9 mouse cellular contexts compared by ENCODE assay signal in the genomic region with DNA sequence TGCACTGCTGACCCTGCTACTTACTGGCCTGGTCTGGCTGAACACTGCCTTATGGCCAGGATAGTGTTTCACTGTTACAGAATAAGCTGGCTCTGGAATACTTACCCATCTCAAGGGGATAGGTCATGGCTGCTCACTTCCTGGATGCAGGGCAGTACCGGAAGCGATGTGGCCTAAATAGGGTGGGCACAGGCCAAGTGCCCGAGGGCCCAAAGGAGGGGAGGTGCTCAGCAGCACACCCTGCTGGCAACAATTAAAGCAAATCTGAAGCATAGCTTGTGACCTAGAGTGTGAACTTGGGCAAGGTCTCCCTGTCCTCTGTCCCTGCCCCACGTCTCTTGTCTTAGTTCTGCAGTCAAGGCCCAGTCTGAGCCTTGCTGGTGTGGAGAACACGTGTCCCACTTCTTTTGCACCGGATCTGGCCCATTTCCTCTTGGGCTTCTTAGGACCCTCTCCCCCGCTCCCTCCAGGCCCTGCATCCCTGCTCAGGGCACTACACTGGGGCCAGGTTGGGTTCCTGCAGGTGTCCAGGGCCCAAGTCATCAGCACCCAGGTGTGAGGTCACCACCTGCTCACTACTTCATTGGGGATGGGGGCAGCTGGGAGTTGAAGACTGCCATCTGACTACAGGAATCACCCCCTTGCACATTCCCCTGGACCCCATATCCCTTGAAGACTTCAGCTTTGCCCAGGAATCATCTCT. TPM values are rescaled to one million over a fixed set of nuclear protein-coding genes. Genes with fewer than 3 reads are reported as not detected.
DNase-seq lines count a peak whose midpoint lies in the region; ATAC-seq lines count a peak whose summit lies in the region.
"Had no signal": no experiment of that assay in that cellular context is flagged by ENCODE, and none has a peak within 500 bp of the region (broad histone marks: within the 10 kb centered on the region; RNA-seq: fewer than 3 reads in every experiment).

No protein-coding gene starts in this region.

- H3K27ac ChIP-seq in neural tube, embryonic 11.5 days (ENCODE audit: low read depth, low read length): no peak overlapping the region
- H3K27ac ChIP-seq in neural tube, embryonic 15.5 days (replicated peaks): no peak overlapping the region
- H3K27ac ChIP-seq: limb, embryonic 13.5 days had no signal

- intact Hi-C loops in heart, postnatal 25 days (cut with DNase I): loop anchor here (2.0 kb wide), 1 partner anchor 137 kb away; no protein-coding TSS in a partner anchor

- no peak overlapping the region for H3K4me2 ChIP-seq in neural tube, embryonic 11.5 days (ENCODE audit: low read depth)
- H3K4me2 ChIP-seq in neural tube, embryonic 15.5 days: no peak overlapping the region
- H3K4me2 ChIP-seq: limb, embryonic 13.5 days had no signal

- no peak for ATAC-seq in neural tube, embryonic 11.5 days (ENCODE audit: insufficient read depth, low FRiP score, low TSS enrichment)
- ATAC-seq in neural tube, embryonic 15.5 days (ENCODE audit: low FRiP score): no peak

- no peaks in the 10 kb centered on the region for H3K27me3 ChIP-seq in neural tube, embryonic 11.5 days (ENCODE audit: control insufficient read depth, insufficient read depth, low read length)
- no peaks in the 10 kb centered on the region for H3K27me3 ChIP-seq in neural tube, embryonic 15.5 days (replicated peaks)
- H3K27me3 ChIP-seq: limb, embryonic 13.5 days had no signal

- DNase-seq in heart, adult 18-20 months: peak; percentile 27 to 55
- DNase-seq in heart, postnatal 25 days (ENCODE audit: low spot score): no peak
- DNase-seq in neural tube, embryonic 11.5 days (ENCODE audit: low spot score): peak; percentile 57
- peak; percentile 68 for DNase-seq in embryo, embryonic 11 days
- peak; percentile 79 for DNase-seq in retina, postnatal 1 day
- no peak for DNase-seq in layer of hippocampus, postnatal 10 days (ENCODE audit: low spot score in 2 of 2)
- DNase-seq in urinary bladder, postnatal 25 days (ENCODE audit: low spot score): no peak

- H3K9me3 ChIP-seq in neural tube, embryonic 11.5 days (ENCODE audit: control insufficient read depth, low read length): no peaks in the 10 kb centered on the region
- H3K9me3 ChIP-seq in neural tube, embryonic 15.5 days (replicated peaks): no peaks in the 10 kb centered on the region
- H3K9me3 ChIP-seq: limb, embryonic 13.5 days had no signal

- H3K36me3 ChIP-seq in neural tube, embryonic 11.5 days (ENCODE audit: control insufficient read depth, insufficient read depth, low read length): peaks cover 6% of the 10 kb centered on the region; the same call in 1 of the 2 replicates
- peaks cover 22% of the 10 kb centered on the region for H3K36me3 ChIP-seq in neural tube, embryonic 15.5 days

- no peak overlapping the region for H3K4me3 ChIP-seq in neural tube, embryonic 11.5 days (ENCODE audit: low read depth, low read length)
- no peak overlapping the region for H3K4me3 ChIP-seq in neural tube, embryonic 15.5 days (replicated peaks)
- H3K4me3 ChIP-seq: limb, embryonic 13.5 days had no signal

- peaks cover 6% of the 10 kb centered on the region for H3K4me1 ChIP-seq in neural tube, embryonic 11.5 days (ENCODE audit: control insufficient read depth, insufficient read depth, low read length)
- H3K4me1 ChIP-seq in neural tube, embryonic 15.5 days: peaks cover 17% of the 10 kb centered on the region

- WGBS in neural tube, embryonic 11.5 days: 46% methylated on average over 7 of the region's 7 CpGs
- 47% methylated on average over 7 of the region's 7 CpGs for WGBS in neural tube, embryonic 15.5 days

- no peak overlapping the region for H3K9ac ChIP-seq in neural tube, embryonic 11.5 days (ENCODE audit: low read length)
- no peak overlapping the region for H3K9ac ChIP-seq in neural tube, embryonic 15.5 days (replicated peaks)

RNA-seq across cellular contexts. Expression of a gene that starts 4.3 kb away (rescaled TPM):
- 10 to 100 TPM; 20.0 to 21.3 TPM for total RNA-seq in heart, adult 18-20 months (2021)
- total RNA-seq in heart, postnatal 25 days (2021): 10 to 100 TPM; 18.2 to 19.4 TPM
- polyA plus RNA-seq in neural tube, embryonic 11.5 days (2014; fragmentation: Nextera tagmentation; extraction: Ambion mirVana): 82.3 and 88.8 TPM in 2 replicates
- polyA plus RNA-seq in neural tube, embryonic 15.5 days (2015; fragmentation: Nextera tagmentation; extraction: Ambion mirVana): 63.2 and 68.9 TPM in 2 replicates
- 10 to 100 TPM; 40.4 to 40.5 TPM for total RNA-seq in layer of hippocampus, postnatal 10 days (2021)

RNA-seq across cellular contexts. Expression of a gene that starts 4.6 kb away (rescaled TPM):
- total RNA-seq in heart, adult 18-20 months (2021): 10 to 100 TPM; 28.1 to 34.0 TPM
- 10 to 100 TPM; 33.4 to 36.3 TPM for total RNA-seq in heart, postnatal 25 days (2021)
- polyA plus RNA-seq in neural tube, embryonic 11.5 days (2014; fragmentation: Nextera tagmentation; extraction: Ambion mirVana): 45.2 and 49.6 TPM in 2 replicates
- 77.6 and 84.2 TPM in 2 replicates for polyA plus RNA-seq in neural tube, embryonic 15.5 days (2015; fragmentation: Nextera tagmentation; extraction: Ambion mirVana)
- total RNA-seq in layer of hippocampus, postnatal 10 days (2021): 10 to 100 TPM; 36.4 to 36.9 TPM

RNA-seq across cellular contexts. Expression of a gene that starts 13.0 kb away (rescaled TPM):
- 10 to 100 TPM; 18.4 to 22.3 TPM for total RNA-seq in heart, adult 18-20 months (2021)
- 10 to 100 TPM; 17.8 to 19.9 TPM for total RNA-seq in heart, postnatal 25 days (2021)
- polyA plus RNA-seq in neural tube, embryonic 11.5 days (2014; fragmentation: Nextera tagmentation; extraction: Ambion mirVana): 28.9 and 29.7 TPM in 2 replicates
- polyA plus RNA-seq in neural tube, embryonic 15.5 days (2015; fragmentation: Nextera tagmentation; extraction: Ambion mirVana): 27.9 and 31.3 TPM in 2 replicates
- 10 to 100 TPM; 61.6 to 62.1 TPM for total RNA-seq in layer of hippocampus, postnatal 10 days (2021)

RNA-seq across cellular contexts. Expression of a gene that starts 13.0 kb away (rescaled TPM):
- total RNA-seq in heart, adult 18-20 months (2021): 100 to 1,000 TPM in 1 of 2 experiments, 10 to 100 TPM in 1; 99.9 to 125 TPM
- 100 to 1,000 TPM; 110 to 111 TPM for total RNA-seq in heart, postnatal 25 days (2021)
- 75.3 and 81.6 TPM in 2 replicates for polyA plus RNA-seq in neural tube, embryonic 11.5 days (2014; fragmentation: Nextera tagmentation; extraction: Ambion mirVana)
- 89.0 and 89.5 TPM in 2 replicates for polyA plus RNA-seq in neural tube, embryonic 15.5 days (2015; fragmentation: Nextera tagmentation; extraction: Ambion mirVana)
- total RNA-seq in layer of hippocampus, postnatal 10 days (2021): 10 to 100 TPM; 74.1 to 77.8 TPM

RNA-seq across cellular contexts. Expression of a gene that starts 14.4 kb away (rescaled TPM):
- 10 to 100 TPM; 33.8 to 36.0 TPM for total RNA-seq in heart, adult 18-20 months (2021)
- 10 to 100 TPM; 33.9 to 35.6 TPM for total RNA-seq in heart, postnatal 25 days (2021)
- polyA plus RNA-seq in neural tube, embryonic 11.5 days (2014; fragmentation: Nextera tagmentation; extraction: Ambion mirVana): 38.4 and 57.1 TPM in 2 replicates
- polyA plus RNA-seq in neural tube, embryonic 15.5 days (2015; fragmentation: Nextera tagmentation; extraction: Ambion mirVana): 92.9 and 105 TPM in 2 replicates
- 10 to 100 TPM; 40.8 to 44.2 TPM for total RNA-seq in layer of hippocampus, postnatal 10 days (2021)

Comparison
In these comparisons a context has a peak if more than half of its experiments do, and no peak if none do; other contexts are left out.
1. DNase-seq: peak in heart, adult 18-20 months (2 of 2), neural tube, embryonic 11.5 days (single experiment), embryo, embryonic 11 days (single experiment) and retina, postnatal 1 day (single experiment); none in heart, postnatal 25 days (single experiment), layer of hippocampus, postnatal 10 days (0 of 2) and urinary bladder, postnatal 25 days (single experiment).